Mouse (Mus musculus) CH12.LX (cell line): ENCODE data around the gene Slc22a14. TPM values are rescaled to one million over a fixed set of nuclear protein-coding genes. Genes with fewer than 3 reads are reported as not detected.

Experiments used
- DNase-seq: peaks from one replicate; pipeline ENCODE4 v3.0.0-alpha.2; 2013; ENCODE audit errors: extremely low read depth
- H3K27ac ChIP-seq: 2 replicates; pipeline ENCODE4 v1.5.1; 2012; ENCODE audit warnings: low read depth, mild to moderate bottlenecking, control low read depth, moderate library complexity; ENCODE audit not compliant: insufficient read depth
- H3K27me3 ChIP-seq: replicated peaks from 2 replicates; pipeline ENCODE3; 2012; ENCODE audit warnings: inconsistent platforms
- H3K36me3 ChIP-seq, 2 experiments: replicated peaks in 1 of 2; 2 replicates each; pipeline versions ENCODE3 to v1.6.1; 2012; ENCODE audit warnings: inconsistent platforms in 1 of 2, low read length in 1 of 2, mild to moderate bottlenecking in 1 of 2, mixed read lengths in 1 of 2, moderate library complexity in 1 of 2; ENCODE audit not compliant: control insufficient read depth in 1 of 2, insufficient read depth in 1 of 2
- H3K4me1 ChIP-seq, 2 experiments: 2 replicates each; pipeline ENCODE4 v1.6.1; 2012; ENCODE audit warnings: inconsistent platforms in 1 of 2, moderate library complexity in 1 of 2; ENCODE audit not compliant: insufficient read depth in 2 of 2, control insufficient read depth in 1 of 2
- H3K4me2 ChIP-seq: 2 replicates; pipeline ENCODE4 v1.6.1; 2012; ENCODE audit warnings: low read depth, mild to moderate bottlenecking, control low read depth; ENCODE audit not compliant: poor library complexity, insufficient read depth, severe bottlenecking
- H3K4me3 ChIP-seq, 3 experiments: fragments of 150-350 bp in 1 of 3; sonication (generic) in 1 of 3; replicated peaks in 1 of 3; 2 replicates each; pipeline versions ENCODE3 to v1.5.1; 2011 to 2012; ENCODE audit warnings: low read depth in 2 of 3, low read length in 2 of 3, mild to moderate bottlenecking in 2 of 3, moderate library complexity in 2 of 3, control low read depth in 1 of 3, improper control_type of control experiment in 1 of 3, inconsistent platforms in 1 of 3, mixed read lengths in 1 of 3; ENCODE audit not compliant: poor library complexity in 1 of 3
- H3K79me2 ChIP-seq: replicated peaks from 2 replicates; pipeline ENCODE4 v1.6.1; 2012; ENCODE audit warnings: mild to moderate bottlenecking, moderate library complexity; ENCODE audit not compliant: control insufficient read depth, poor library complexity, insufficient read depth, severe bottlenecking; ENCODE audit errors: extremely low read depth
- H3K9ac ChIP-seq: 2 replicates; pipeline ENCODE4 v1.6.1; 2012; ENCODE audit warnings: low read depth, mild to moderate bottlenecking, control low read depth, moderate library complexity; ENCODE audit not compliant: insufficient read depth
- H3K9me3 ChIP-seq: replicated peaks from 2 replicates; pipeline ENCODE3; 2012; ENCODE audit warnings: low read length, inconsistent platforms, mixed read lengths
- CHD1 ChIP-seq: IDR thresholded peaks from 2 replicates; pipeline ENCODE4 v1.6.1; 2012; ENCODE audit warnings: low read depth, low read length, improper control_type of control experiment, inconsistent platforms
- CHD2 ChIP-seq: IDR thresholded peaks from 2 replicates; pipeline ENCODE4 v1.6.1; 2011; ENCODE audit warnings: low read length, improper control_type of control experiment
- CTCF ChIP-seq, 2 experiments: IDR thresholded peaks in 1 of 2; conservative IDR thresholded peaks in 1 of 2; 2 replicates each; pipeline ENCODE4 v1.5.1; 2011 to 2012; ENCODE audit warnings: low read depth in 2 of 2, low read length in 2 of 2, improper control_type of control experiment in 1 of 2, inconsistent platforms in 1 of 2, mild to moderate bottlenecking in 1 of 2, moderate library complexity in 1 of 2
- ELF1 ChIP-seq: IDR thresholded peaks from 2 replicates; pipeline ENCODE4 v1.6.1; 2014; ENCODE audit warnings: low read depth, mild to moderate bottlenecking, inconsistent platforms, low read length, improper control_type of control experiment
- GABPA ChIP-seq: IDR thresholded peaks from 2 replicates; pipeline ENCODE4 v1.6.1; 2012; ENCODE audit warnings: low read depth, low read length, improper control_type of control experiment, inconsistent platforms; ENCODE audit not compliant: insufficient replicate concordance
- HCFC1 ChIP-seq: IDR thresholded peaks from 2 replicates; pipeline ENCODE4 v1.6.1; 2012; ENCODE audit warnings: low read depth, mild to moderate bottlenecking, inconsistent platforms, low read length, improper control_type of control experiment
- IRF4 ChIP-seq: IDR thresholded peaks from 2 replicates; pipeline ENCODE4 v1.6.1; 2014; ENCODE audit warnings: low read depth, mild to moderate bottlenecking, inconsistent platforms, low read length, improper control_type of control experiment
- JUND ChIP-seq: conservative IDR thresholded peaks from 2 replicates; pipeline ENCODE4 v1.6.1; 2011; ENCODE audit warnings: low read depth, low read length, improper control_type of control experiment
- KAT2A ChIP-seq: IDR thresholded peaks from 2 replicates; pipeline ENCODE4 v1.6.1; 2012; ENCODE audit warnings: low read length, improper control_type of control experiment, inconsistent platforms; ENCODE audit not compliant: insufficient replicate concordance
- MAZ ChIP-seq: IDR thresholded peaks from 2 replicates; pipeline ENCODE4 v1.6.1; 2012; ENCODE audit warnings: low read depth, mild to moderate bottlenecking, inconsistent platforms, low read length, improper control_type of control experiment, moderate library complexity
- NELFE ChIP-seq: IDR thresholded peaks from 2 replicates; pipeline ENCODE4 v1.6.1; 2011; ENCODE audit warnings: low read depth, low read length, improper control_type of control experiment
- NRF1 ChIP-seq: IDR thresholded peaks from 2 replicates; pipeline ENCODE4 v1.6.1; 2014; ENCODE audit warnings: low read depth, mild to moderate bottlenecking, inconsistent platforms, low read length, improper control_type of control experiment, moderate library complexity
- SMC3 ChIP-seq: IDR thresholded peaks from 2 replicates; pipeline ENCODE4 v1.6.1; 2011; ENCODE audit warnings: low read depth, low read length, improper control_type of control experiment
- TBP ChIP-seq: conservative IDR thresholded peaks from 2 replicates; pipeline ENCODE4 v1.6.1; 2011; ENCODE audit warnings: low read depth, low read length, improper control_type of control experiment
- USF1 ChIP-seq: IDR thresholded peaks from 2 replicates; pipeline ENCODE4 v1.6.1; 2014; ENCODE audit warnings: low read depth, mild to moderate bottlenecking, inconsistent platforms, low read length, improper control_type of control experiment
- USF2 ChIP-seq: conservative IDR thresholded peaks from 2 replicates; pipeline ENCODE4 v1.6.1; 2011; ENCODE audit warnings: low read depth, low read length, improper control_type of control experiment
- ZC3H11A ChIP-seq: IDR thresholded peaks from 2 replicates; pipeline ENCODE4 v1.6.1; 2012; ENCODE audit warnings: low read depth, mild to moderate bottlenecking, inconsistent platforms, low read length, improper control_type of control experiment
- ZMIZ1 ChIP-seq: IDR thresholded peaks from 2 replicates; pipeline ENCODE4 v1.6.1; 2012; ENCODE audit warnings: low read depth, mild to moderate bottlenecking, inconsistent platforms, low read length, improper control_type of control experiment
- dilution Hi-C: fragments of 300-500 bp; cut with MboI; formaldehyde crosslinking; loops from 2 replicates; pipeline ENCODE4 v1.14.3; 2020; ENCODE audit warnings: low sequenced_read_pairs; ENCODE audit not compliant: extremely low pct_unique_long_range_greater_than_20kb, extremely low pct_ligation_motif_present
- in situ Hi-C: fragments of 300-500 bp; cut with MboI; formaldehyde crosslinking; loops from 3 replicates; pipeline ENCODE4 v1.14.3; 2019; ENCODE audit warnings: low sequenced_read_pairs, low pct_ligation_motif_present, low pct_unique_long_range_greater_than_20kb, mixed read lengths
- polyA plus RNA-seq: library from polyadenylated mRNA; unstranded; fragments of >175 nt; gene quantifications from 2 replicates; pipeline ENCODE4 v1.2.1, GENCODE M21; 2012; ENCODE audit warnings: low read depth; ENCODE audit not compliant: insufficient read length
- total RNA-seq, 2 experiments: library from RNA; depleted of rRNA; stranded (reverse); fragments of 300-350 nt in 1 of 2; fragments of >200 nt in 1 of 2; gene quantifications; 2 replicates each; pipeline ENCODE4 v1.2.3; 2012 to 2014

Gene Slc22a14
- total and polyA plus RNA-seq, 3 experiments = not detected

DNA sequence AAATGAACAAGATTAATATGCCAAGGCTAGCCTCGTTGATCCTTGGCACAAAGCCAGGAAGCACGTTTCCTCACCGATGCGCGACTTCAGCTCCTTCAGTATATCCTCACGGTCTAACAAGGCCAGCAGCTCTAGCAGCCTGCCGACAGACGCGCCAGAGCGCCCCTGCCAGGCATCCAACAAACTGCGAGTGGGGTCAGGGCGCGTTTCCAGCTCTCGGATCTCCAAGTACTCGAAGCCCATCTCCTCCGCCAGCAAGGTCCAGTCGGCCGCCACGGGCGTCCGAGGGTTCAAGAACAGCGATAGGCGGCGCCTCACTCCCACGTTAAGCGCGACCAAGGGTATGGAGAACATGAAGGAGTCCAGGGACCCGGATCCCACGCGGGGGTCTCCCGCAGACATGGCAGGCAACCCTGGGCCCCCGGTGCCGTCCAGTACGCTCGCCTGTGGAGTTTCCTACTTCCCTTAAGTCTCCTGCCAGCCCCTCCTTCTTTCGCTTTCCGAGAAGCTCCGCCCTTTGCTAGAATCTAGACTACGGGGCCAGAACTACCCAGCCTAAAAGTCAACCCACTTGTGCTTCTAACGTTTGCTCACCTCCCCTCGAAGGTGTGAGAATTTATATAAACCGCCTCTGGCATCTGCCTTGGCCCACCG lies 25.7 kb downstream of the Slc22a14 start, which contains the start of gene Acaa1a (continued):
- TF ChIP-seq ZC3H11A (no peak), USF2 (no peak; the same call in 1 of the 2 replicates), SMC3 (no peak), USF1 (no peak), IRF4 (peak; percentile 72; the same call in 1 of the 2 replicates), NRF1 (0 out of 2 replicates have a peak, but pooled peaks have one; percentile 14), CTCF (conservative IDR thresholded peaks at IDR 0.05 in 1 of 2, IDR thresholded peaks at IDR 0.05 in 1 of 2; ENCODE audit: low read depth in 2 of 2, low read length in 2 of 2) (no peak), GABPA (no peak)

DNA sequence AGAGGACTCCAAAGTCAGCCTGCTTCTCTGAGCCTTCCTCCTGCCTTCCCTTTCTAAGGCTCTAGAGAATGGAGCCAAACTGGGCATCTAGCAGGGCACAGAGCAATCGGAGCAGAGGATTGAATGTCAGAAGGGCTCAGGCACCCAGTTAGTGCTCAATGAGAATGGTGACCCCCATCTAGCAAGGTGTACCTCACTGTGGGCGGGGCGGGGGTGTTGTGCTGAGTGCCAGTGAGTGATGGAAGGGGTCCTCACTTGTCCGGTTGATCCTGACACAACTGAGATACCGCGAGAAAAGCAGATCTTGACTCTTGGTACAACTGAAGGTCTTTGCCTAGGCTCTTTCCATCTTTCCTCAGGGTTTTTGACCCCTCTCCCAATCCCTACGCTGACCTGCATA lies 26.2 kb downstream of the Slc22a14 start:
- H3K4me1 ChIP-seq = peaks cover 6 to 42% of the 10 kb centered on the region in 2 experiments
- no peak for DNase-seq
- H3K27me3 ChIP-seq = no peaks in the 10 kb centered on the region
- peaks cover 24 to 53% of the 10 kb centered on the region in 2 experiments for H3K36me3 ChIP-seq
- H3K9me3 ChIP-seq = no peaks in the 10 kb centered on the region
- H3K9ac ChIP-seq = peak overlapping the region; percentile 87
- H3K4me3 ChIP-seq = peak overlapping the region; percentile 75 to 94 (median 83)
- peaks cover 5% of the 10 kb centered on the region; the same call in 1 of the 2 replicates for H3K79me2 ChIP-seq
- peak overlapping the region; percentile 80 for H3K4me2 ChIP-seq
- H3K27ac ChIP-seq = no peak overlapping the region
- in situ Hi-C loops = no loop called here
- dilution Hi-C loops = no loop called here
- no peak for TF ChIP-seq MAZ
- 0 out of 2 replicates have a peak, but pooled peaks have one; percentile 2 for TF ChIP-seq HCFC1
- TF ChIP-seq JUND = no peak
- TF ChIP-seq ELF1 = no peak
- no peak for TF ChIP-seq USF2
- TF ChIP-seq KAT2A = no peak
- no peak for TF ChIP-seq TBP
- no peak for TF ChIP-seq ZC3H11A
- TF ChIP-seq ZMIZ1 = no peak
- TF ChIP-seq CHD1 = no peak
- no peak for TF ChIP-seq NELFE
- peak; percentile 49; the same call in 1 of the 2 replicates for TF ChIP-seq CHD2

DNA sequence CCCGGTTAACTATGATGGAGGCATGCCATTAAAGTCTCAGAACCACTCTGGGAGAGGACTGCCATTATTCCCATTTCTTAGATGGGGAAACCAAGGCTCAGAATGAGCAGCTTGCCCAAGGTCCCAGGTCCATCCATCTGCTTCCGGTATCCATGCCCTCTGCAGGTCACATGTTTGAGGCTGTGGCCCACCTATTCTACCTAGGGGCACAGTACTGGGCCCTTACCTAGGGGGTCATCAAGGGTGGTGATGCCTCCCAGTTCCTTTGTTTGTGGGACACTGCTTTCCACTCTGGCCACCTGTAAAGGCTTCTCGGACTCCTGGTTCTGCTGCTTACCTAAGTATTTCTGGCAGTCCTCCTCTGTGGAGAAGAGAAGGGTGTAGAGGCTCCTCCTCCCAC lies 27.0 kb downstream of the Slc22a14 start:
- H3K36me3 ChIP-seq = peaks cover 18 to 45% of the 10 kb centered on the region in 2 experiments
- no peak overlapping the region for H3K9ac ChIP-seq
- dilution Hi-C loops (no loop called here), in situ Hi-C loops (no loop called here)
- peaks cover 5% of the 10 kb centered on the region; the same call in 1 of the 2 replicates for H3K79me2 ChIP-seq
- no peak for TF ChIP-seq TBP
- TF ChIP-seq NRF1 = no peak
- no peak for TF ChIP-seq CHD1
- no peak for TF ChIP-seq USF1
- DNase-seq = no peak
- no peaks in the 10 kb centered on the region for H3K27me3 ChIP-seq
- H3K4me2 ChIP-seq = peak overlapping the region; percentile 80; the same call in 1 of the 2 replicates
- no peaks in the 10 kb centered on the region for H3K9me3 ChIP-seq
- H3K4me1 ChIP-seq = peaks cover 6 to 42% of the 10 kb centered on the region in 2 experiments
- H3K4me3 ChIP-seq = no peak overlapping the region
- no peak overlapping the region for H3K27ac ChIP-seq
